Mouse (Mus musculus) 3134 (cell line): ENCODE results near the gene B020011L13Rik.
"Not testable (repeated sequence)": the region's sequence is repeated elsewhere in the genome, so short reads cannot be mapped to it uniquely, and the experiment has no call there.

Source experiments
- DNase-seq: peaks from one replicate; pipeline ENCODE4 v3.0.0-alpha.2; 2011; ENCODE audit warnings: low spot score; ENCODE audit not compliant: insufficient read length; ENCODE audit errors: extremely low read depth

Gene B020011L13Rik

GRCm38 (mm10) chr1:117780833-117781232 is at the start of gene B020011L13Rik:
TSS of gene B020011L13Rik (plus strand) at chr1:117781133.
- DNase-seq, result not testable (repeated sequence)

GRCm38 (mm10) chr1:117816271-117816670 is 35.3 kb downstream of the B020011L13Rik start:
- not testable (repeated sequence) for DNase-seq

- not testable (repeated sequence) for DNase-seq
Measured at GRCm38 (mm10) chr1:117829781-117830180, 48.8 kb downstream of the B020011L13Rik start, which contains the start of gene Gm28360. TSS of gene Gm28360 (plus strand) at chr1:117830081.

GRCm38 (mm10) chr1:117851718-117852117 is 70.8 kb downstream of the B020011L13Rik start:
- not testable (repeated sequence) for DNase-seq
